Mouse (Mus musculus): ENCODE results near the gene Batf2. TPM values are rescaled to one million over a fixed set of nuclear protein-coding genes. Genes with fewer than 3 reads are reported as not detected.
A peak's percentile ranks its signal among the peaks of the same experiment; 100 is the strongest.
"Not testable (repeated sequence)": the region's sequence is repeated elsewhere in the genome, so short reads cannot be mapped to it uniquely, and the experiment has no call there.

Batf2 gene
- polyA plus RNA-seq, 1 experiment from 2014 or later = 0.13 TPM

GRCm38 (mm10) chr19:6118677-6119185, 22.1 kb upstream of the Batf2 start:
- peak overlapping the region; percentile 74 for H3K4me2 ChIP-seq

GRCm38 (mm10) chr19:6121761-6122160, 19.0 kb upstream of the Batf2 start:
- Histone ChIP-seq H3K4me1 (peaks cover 17% of the 10 kb centered on the region), H3K27me3 (no peaks in the 10 kb centered on the region), H3K36me3 (peaks cover 12% of the 10 kb centered on the region), H3K4me2 (no peak overlapping the region), H3K9ac (no peak overlapping the region), H3K4me3 (no peak overlapping the region), H3K27ac (no peak overlapping the region), H3K9me3 (no peaks in the 10 kb centered on the region)
- ATAC-seq (ENCODE audit: insufficient number of reproducible peaks, low FRiP score, low TSS enrichment, low read depth) = no peak
- WGBS = 27% methylated on average over 19 of the region's 19 CpGs

More at GRCm38 (mm10) chr19:6118677-6119185, 22.1 kb upstream of the Batf2 start:
- H3K9ac ChIP-seq = peak overlapping the region; percentile 67
- H3K36me3 ChIP-seq = peaks cover 40% of the 10 kb centered on the region
- H3K4me3 ChIP-seq = peak overlapping the region; percentile 66
- H3K27ac ChIP-seq = peak overlapping the region; percentile 95
- no peaks in the 10 kb centered on the region for H3K9me3 ChIP-seq
- peaks cover 23% of the 10 kb centered on the region for H3K4me1 ChIP-seq
- WGBS = 2% methylated on average over 8 of the region's 8 CpGs
- H3K27me3 ChIP-seq = no peaks in the 10 kb centered on the region
- ATAC-seq (ENCODE audit: insufficient number of reproducible peaks, low FRiP score, low TSS enrichment, low read depth) = no peak

DNA sequence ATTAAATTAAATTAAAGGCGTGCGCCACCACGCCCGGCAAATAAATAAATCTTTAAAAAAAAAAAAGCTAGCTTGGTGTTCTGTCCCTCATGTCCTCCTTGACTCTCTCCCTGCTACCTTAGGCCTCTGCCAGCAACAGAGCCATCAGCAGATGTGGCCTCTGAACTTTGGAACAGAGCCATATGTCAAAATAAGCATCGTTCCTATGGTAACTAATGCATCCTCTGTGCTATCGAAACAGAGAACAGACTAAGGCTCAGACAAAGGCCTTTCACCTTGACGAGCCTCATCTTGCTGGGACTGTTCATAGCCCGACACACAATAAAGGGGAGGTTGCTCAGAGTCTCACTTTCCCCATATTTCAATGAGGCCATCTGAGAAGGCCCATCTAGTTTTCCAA, 17.5 kb upstream of the Batf2 start:
- no peak for ATAC-seq (ENCODE audit: insufficient number of reproducible peaks, low FRiP score, low TSS enrichment, low read depth)
- no peak overlapping the region for H3K9ac ChIP-seq
- H3K27me3 ChIP-seq = no peaks in the 10 kb centered on the region
- peaks cover 10% of the 10 kb centered on the region; the same call in 1 of the 2 replicates for H3K4me1 ChIP-seq
- H3K36me3 ChIP-seq = peaks cover 12% of the 10 kb centered on the region
- WGBS = 67% methylated on average over 8 of the region's 8 CpGs
- no peak overlapping the region for H3K4me2 ChIP-seq
- H3K4me3 ChIP-seq = no peak overlapping the region
- no peak overlapping the region for H3K27ac ChIP-seq
- no peaks in the 10 kb centered on the region for H3K9me3 ChIP-seq

GRCm38 (mm10) chr19:6124898-6125297, 15.9 kb upstream of the Batf2 start:
- no peak overlapping the region for H3K4me3 ChIP-seq
- no peak for ATAC-seq (ENCODE audit: insufficient number of reproducible peaks, low FRiP score, low TSS enrichment, low read depth)
- no peak overlapping the region for H3K27ac ChIP-seq
- H3K4me2 ChIP-seq = no peak overlapping the region
- peaks cover 8% of the 10 kb centered on the region; the same call in 1 of the 2 replicates for H3K4me1 ChIP-seq
- peaks cover 8% of the 10 kb centered on the region for H3K36me3 ChIP-seq
- no peaks in the 10 kb centered on the region for H3K27me3 ChIP-seq
- no peak overlapping the region for H3K9ac ChIP-seq
- no peaks in the 10 kb centered on the region for H3K9me3 ChIP-seq
- 73% methylated on average over 2 of the region's 2 CpGs for WGBS

- Histone ChIP-seq H3K27ac (no peak overlapping the region), H3K9ac (no peak overlapping the region), H3K9me3 (no peaks in the 10 kb centered on the region), H3K4me2 (no peak overlapping the region), H3K36me3 (peaks cover 4% of the 10 kb centered on the region), H3K27me3 (no peaks in the 10 kb centered on the region), H3K4me1 (peaks cover 8% of the 10 kb centered on the region; the same call in 1 of the 2 replicates), H3K4me3 (no peak overlapping the region)
- WGBS = 27% methylated on average over 4 of the region's 4 CpGs
- no peak for ATAC-seq (ENCODE audit: insufficient number of reproducible peaks, low FRiP score, low TSS enrichment, low read depth)
Measured at GRCm38 (mm10) chr19:6126289-6126688, 14.5 kb upstream of the Batf2 start.

- Histone ChIP-seq H3K36me3 (no peaks in the 10 kb centered on the region), H3K4me3 (peak overlapping the region; percentile 63), H3K4me1 (peaks cover 6% of the 10 kb centered on the region; the same call in 1 of the 2 replicates), H3K27ac (peak overlapping the region; percentile 94; the same call in 1 of the 2 replicates), H3K9ac (no peak overlapping the region), H3K9me3 (no peaks in the 10 kb centered on the region), H3K27me3 (no peaks in the 10 kb centered on the region), H3K4me2 (peak overlapping the region; percentile 58)
- WGBS = 66% methylated on average over 10 of the region's 10 CpGs
- ATAC-seq (ENCODE audit: insufficient number of reproducible peaks, low FRiP score, low TSS enrichment, low read depth) = no peak
Measured at GRCm38 (mm10) chr19:6126789-6127580, 13.8 kb upstream of the Batf2 start.

DNA sequence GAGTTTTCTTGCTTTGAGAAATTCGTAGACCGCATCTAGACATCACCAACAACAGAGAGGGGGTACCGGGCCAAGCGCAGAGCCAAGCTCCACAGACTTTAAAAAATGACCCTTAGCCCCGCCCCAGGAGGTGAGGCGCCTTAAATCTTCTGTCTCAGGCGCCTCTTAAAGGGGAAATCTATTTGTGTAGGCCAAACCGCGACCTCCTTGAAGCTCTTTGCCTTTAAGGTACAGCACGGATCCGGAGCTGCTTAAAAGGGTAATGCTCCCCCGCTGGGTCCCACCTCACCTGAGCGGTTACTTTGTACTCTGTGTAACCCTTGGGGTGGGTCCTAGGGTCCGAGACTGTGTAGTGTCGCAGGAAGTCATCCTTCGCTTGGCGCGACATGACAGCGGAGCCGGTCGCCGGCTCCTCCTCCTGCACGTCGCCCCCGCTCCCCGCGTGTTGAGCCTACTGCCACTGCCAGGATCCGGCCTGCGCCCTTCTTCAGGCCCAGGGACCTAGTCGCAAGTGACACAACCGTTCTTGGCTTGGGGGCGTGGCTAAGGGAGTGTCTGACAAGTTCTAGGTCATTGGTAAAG, 12.9 kb upstream of the Batf2 start, which contains the start of gene Snx15:
TSS of gene Snx15 (minus strand) at position 545 of the 582 bp plus-strand sequence.
- peak; percentile 90 for ATAC-seq (ENCODE audit: insufficient number of reproducible peaks, low FRiP score, low TSS enrichment, low read depth)

DNA sequence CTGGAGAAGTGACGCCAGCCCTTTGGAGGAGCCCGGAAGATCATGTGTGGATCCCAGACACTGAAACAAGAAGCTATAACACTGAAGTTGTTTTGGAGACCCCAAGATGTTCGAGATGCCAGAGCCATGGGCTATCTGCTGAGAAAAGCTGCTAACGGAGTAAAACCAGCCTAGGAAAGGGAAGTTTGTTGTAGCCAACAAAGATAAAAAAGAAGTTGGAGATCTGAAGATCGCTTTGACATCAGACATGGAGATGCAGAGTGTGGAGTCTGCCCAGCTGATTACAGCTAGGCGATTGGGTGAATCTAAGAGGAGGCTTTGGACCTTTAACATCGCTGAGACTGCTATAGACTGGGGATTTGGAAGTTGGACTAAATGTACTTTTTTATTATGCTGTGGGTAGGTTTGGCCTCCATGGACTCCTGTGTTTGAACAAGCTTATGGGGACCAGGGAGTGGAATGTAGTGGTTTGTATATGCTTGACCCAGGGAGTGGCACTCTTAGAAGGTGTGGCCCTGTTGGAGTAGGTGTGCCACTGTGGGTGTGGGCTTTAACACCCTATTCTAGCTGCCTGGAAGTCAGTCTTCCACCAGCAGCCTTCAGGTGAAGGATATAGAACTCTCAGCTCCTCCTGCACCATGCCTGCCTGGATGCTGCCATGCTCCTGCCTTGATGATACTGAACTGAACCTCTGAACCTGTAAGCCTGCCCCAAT, 10.2 kb upstream of the Batf2 start:
- not testable (repeated sequence) for H3K9ac ChIP-seq; ATAC-seq (ENCODE audit: insufficient number of reproducible peaks, low FRiP score, low TSS enrichment, low read depth); H3K4me1 ChIP-seq; H3K4me3 ChIP-seq; H3K9me3 ChIP-seq; H3K27ac ChIP-seq; H3K4me2 ChIP-seq; H3K27me3 ChIP-seq
- peaks cover 16% of the 10 kb centered on the region for H3K36me3 ChIP-seq
- WGBS = 70% methylated on average over 7 of the region's 7 CpGs

More for the DNA sequence above, 12.9 kb upstream of the Batf2 start, which contains the start of gene Snx15:
- Histone ChIP-seq H3K27me3 (no peaks in the 10 kb centered on the region), H3K4me1 (peaks cover 6% of the 10 kb centered on the region; the same call in 1 of the 2 replicates), H3K27ac (peak within 1 kb of the TSS; percentile 94), H3K36me3 (no peaks in the 10 kb centered on the region), H3K4me2 (peak within 1 kb of the TSS; percentile 58), H3K9ac (peak within 1 kb of the TSS; percentile 64), H3K4me3 (peak within 1 kb of the TSS; percentile 63), H3K9me3 (no peaks in the 10 kb centered on the region)
- WGBS = under 1% methylated on average over 32 of the region's 32 CpGs

GRCm38 (mm10) chr19:6132171-6132827, 8.5 kb upstream of the Batf2 start:
- no peak overlapping the region for H3K9ac ChIP-seq
- WGBS = 83% methylated on average over 7 of the region's 7 CpGs
- H3K27me3 ChIP-seq = no peaks in the 10 kb centered on the region
- no peak for ATAC-seq (ENCODE audit: insufficient number of reproducible peaks, low FRiP score, low TSS enrichment, low read depth)
- H3K4me3 ChIP-seq = no peak overlapping the region
- 0 out of 2 replicates have a peak, but pooled peaks cover 2% of the 10 kb centered on the region for H3K4me1 ChIP-seq
- H3K36me3 ChIP-seq = peaks cover 33% of the 10 kb centered on the region
- H3K4me2 ChIP-seq = no peak overlapping the region
- H3K27ac ChIP-seq = no peak overlapping the region
- no peaks in the 10 kb centered on the region for H3K9me3 ChIP-seq

- H3K4me3 ChIP-seq; H3K9ac ChIP-seq; H3K27ac ChIP-seq; ATAC-seq (ENCODE audit: insufficient number of reproducible peaks, low FRiP score, low TSS enrichment, low read depth); H3K4me2 ChIP-seq; H3K9me3 ChIP-seq; H3K4me1 ChIP-seq; H3K27me3 ChIP-seq: not testable (repeated sequence)
- WGBS = 47% methylated on average over 1 of the region's 1 CpGs
- peaks cover 37% of the 10 kb centered on the region for H3K36me3 ChIP-seq
Measured at GRCm38 (mm10) chr19:6133197-6133596, 7.6 kb upstream of the Batf2 start.

DNA sequence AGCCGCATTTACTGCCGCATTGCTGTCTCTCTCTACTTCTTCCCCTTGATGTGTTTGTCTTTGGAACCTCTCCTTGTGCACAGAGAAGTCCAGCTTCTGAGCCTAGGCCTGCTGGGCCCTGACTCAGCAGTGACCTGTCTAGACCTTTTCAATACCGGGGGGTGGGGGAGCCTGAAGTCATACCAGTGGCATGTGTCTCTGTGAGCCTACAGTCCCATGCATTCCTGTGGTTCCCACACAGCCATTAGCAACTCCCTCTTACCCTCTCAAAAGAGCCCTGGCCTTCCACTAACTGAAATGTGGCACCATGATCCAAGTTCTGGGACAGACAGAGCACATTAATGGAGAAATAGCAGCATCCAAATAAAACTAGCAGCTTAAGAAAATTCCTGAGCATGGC, 4.4 kb upstream of the Batf2 start:
- 79% methylated on average over 3 of the region's 3 CpGs for WGBS
- Histone ChIP-seq H3K27me3 (no peaks in the 10 kb centered on the region), H3K4me1 (peaks cover 11% of the 10 kb centered on the region), H3K4me2 (no peak overlapping the region), H3K4me3 (no peak overlapping the region), H3K9ac (no peak overlapping the region), H3K9me3 (no peaks in the 10 kb centered on the region), H3K36me3 (peaks cover 37% of the 10 kb centered on the region), H3K27ac (no peak overlapping the region)
- no peak for ATAC-seq (ENCODE audit: insufficient number of reproducible peaks, low FRiP score, low TSS enrichment, low read depth)
